Mouse (Mus musculus) heart, embryonic 11.5 days (tissue): ENCODE results near the gene Pttg1. TPM values are rescaled to one million over a fixed set of nuclear protein-coding genes. Genes with fewer than 3 reads are reported as not detected.

Experiments used
- ATAC-seq: fragments of 200-750 bp; cut with Nextera tagmentation; replicated peaks from 2 replicates; pipeline ENCODE4 v1.8.0; 2017; ENCODE audit warnings: moderate library complexity; ENCODE audit not compliant: insufficient number of reproducible peaks, low FRiP score, low TSS enrichment
- H3K27ac ChIP-seq: fragments of 300-500 bp; sonication (generic); 2 replicates; pipeline ENCODE4 v1.5.1; 2014; ENCODE audit warnings: mild to moderate bottlenecking, low read depth, low read length
- H3K27me3 ChIP-seq: fragments of 300-500 bp; sonication (generic); 2 replicates; pipeline ENCODE4 v1.6.1; 2014; ENCODE audit warnings: mild to moderate bottlenecking, low read length, mixed read lengths; ENCODE audit not compliant: control insufficient read depth, insufficient read depth
- H3K36me3 ChIP-seq: fragments of 300-500 bp; sonication (generic); 2 replicates; pipeline ENCODE4 v1.6.1; 2014; ENCODE audit warnings: mild to moderate bottlenecking, low read length, moderate library complexity, mixed read lengths; ENCODE audit not compliant: control insufficient read depth, insufficient read depth
- H3K4me1 ChIP-seq: fragments of 300-500 bp; sonication (generic); 2 replicates; pipeline ENCODE4 v1.6.1; 2014; ENCODE audit warnings: low read length; ENCODE audit not compliant: control insufficient read depth, insufficient read depth
- H3K4me2 ChIP-seq: fragments of 300-500 bp; sonication (generic); 2 replicates; pipeline ENCODE4 v1.6.1; 2014; ENCODE audit warnings: mild to moderate bottlenecking, moderate library complexity
- H3K4me3 ChIP-seq: fragments of 300-500 bp; sonication (generic); 2 replicates; pipeline ENCODE4 v1.5.1; 2014; ENCODE audit warnings: low read depth, low read length
- H3K9ac ChIP-seq: fragments of 300-500 bp; sonication (generic); 2 replicates; pipeline ENCODE4 v1.6.1; 2014; ENCODE audit warnings: mild to moderate bottlenecking, low read depth, low read length, moderate library complexity
- H3K9me3 ChIP-seq: fragments of 300-500 bp; sonication (generic); replicated peaks from 2 replicates; pipeline ENCODE4 v1.6.1; 2016; ENCODE audit warnings: low read length; ENCODE audit not compliant: control insufficient read depth
- WGBS: fragments of 180-500 bp; shearing (Covaris S2); extraction: QIAGEN DNeasy Blood & Tissue Kit; methylation state at CpG from one replicate; pipeline ENCODE4 v1.1.7; 2014; ENCODE audit not compliant: insufficient replicate concordance; 5-methylcytosine and 5-hydroxymethylcytosine counted together
- polyA plus RNA-seq: library from polyadenylated mRNA; unstranded; fragments of >200 nt; fragmentation: Nextera tagmentation; extraction: Ambion mirVana; gene quantifications from 2 replicates; pipeline ENCODE4 v1.2.1, GENCODE M21; 2014

The Pttg1 gene
- polyA plus RNA-seq, 1 experiment from 2014 or later: 119 TPM

- ATAC-seq: no peak
- Histone ChIP-seq H3K4me1 (0 out of 2 replicates have a peak, but pooled peaks cover 2% of the 10 kb centered on the region), H3K27me3 (no peaks in the 10 kb centered on the region), H3K4me2 (no peak overlapping the region), H3K36me3 (no peaks in the 10 kb centered on the region), H3K9me3 (no peaks in the 10 kb centered on the region), H3K27ac (no peak overlapping the region), H3K9ac (no peak overlapping the region), H3K4me3 (no peak overlapping the region)
- WGBS: 81% methylated on average over 14 of the region's 14 CpGs
These were observed 38.8 kb downstream of the Pttg1 start for GRCm38 (mm10) chr11:43387004-43387880.

GRCm38 (mm10) chr11:43385716-43386115 lies 40.3 kb downstream of the Pttg1 start:
- no peaks in the 10 kb centered on the region for H3K36me3 ChIP-seq
- 6% methylated on average over 8 of the region's 8 CpGs for whole genome bisulfite sequencing
- peak overlapping the region; percentile 84 for H3K4me2 ChIP-seq
- no peaks in the 10 kb centered on the region for H3K9me3 ChIP-seq
- H3K27ac ChIP-seq: no peak overlapping the region
- no peak for ATAC-seq
- no peaks in the 10 kb centered on the region for H3K27me3 ChIP-seq
- H3K4me3 ChIP-seq: peak overlapping the region; percentile 39
- H3K4me1 ChIP-seq: 0 out of 2 replicates have a peak, but pooled peaks cover 2% of the 10 kb centered on the region
- peak overlapping the region; percentile 75 for H3K9ac ChIP-seq

GRCm38 (mm10) chr11:43385055-43385649 lies 40.9 kb downstream of the Pttg1 start:
- Histone ChIP-seq H3K27ac (peak overlapping the region; percentile 54; the same call in 1 of the 2 replicates), H3K36me3 (no peaks in the 10 kb centered on the region)
- 1% methylated on average over 18 of the region's 18 CpGs for WGBS

GRCm38 (mm10) chr11:43383581-43383980 lies 42.5 kb downstream of the Pttg1 start:
- Histone ChIP-seq H3K4me3 (no peak overlapping the region), H3K9ac (no peak overlapping the region), H3K27ac (no peak overlapping the region), H3K4me2 (no peak overlapping the region), H3K4me1 (0 out of 2 replicates have a peak, but pooled peaks cover 2% of the 10 kb centered on the region), H3K36me3 (no peaks in the 10 kb centered on the region), H3K9me3 (no peaks in the 10 kb centered on the region), H3K27me3 (no peaks in the 10 kb centered on the region)
- no peak for ATAC-seq
- WGBS: 60% methylated on average over 2 of the region's 2 CpGs

More at GRCm38 (mm10) chr11:43385055-43385649, 40.9 kb downstream of the Pttg1 start:
- peak overlapping the region; percentile 39 for H3K4me3 ChIP-seq
- H3K4me2 ChIP-seq: peak overlapping the region; percentile 84
- H3K4me1 ChIP-seq: 0 out of 2 replicates have a peak, but pooled peaks cover 2% of the 10 kb centered on the region
- no peaks in the 10 kb centered on the region for H3K9me3 ChIP-seq
- ATAC-seq: peak; percentile 80
- H3K9ac ChIP-seq: peak overlapping the region; percentile 75
- no peaks in the 10 kb centered on the region for H3K27me3 ChIP-seq

- no peak for ATAC-seq
- Histone ChIP-seq H3K4me3 (no peak overlapping the region), H3K36me3 (no peaks in the 10 kb centered on the region), H3K27me3 (no peaks in the 10 kb centered on the region), H3K4me2 (no peak overlapping the region), H3K9me3 (no peaks in the 10 kb centered on the region), H3K9ac (no peak overlapping the region), H3K4me1 (0 out of 2 replicates have a peak, but pooled peaks cover under 1% of the 10 kb centered on the region), H3K27ac (no peak overlapping the region)
- WGBS: 80% methylated on average over 7 of the region's 7 CpGs
These were observed 45.1 kb downstream of the Pttg1 start for GRCm38 (mm10) chr11:43380901-43381300.

GRCm38 (mm10) chr11:43379911-43380485 lies 46.1 kb downstream of the Pttg1 start:
- no peak overlapping the region for H3K4me2 ChIP-seq
- no peaks in the 10 kb centered on the region for H3K27me3 ChIP-seq
- H3K4me1 ChIP-seq: no peaks in the 10 kb centered on the region
- H3K27ac ChIP-seq: no peak overlapping the region
- no peak overlapping the region for H3K9ac ChIP-seq
- H3K9me3 ChIP-seq: no peaks in the 10 kb centered on the region
- ATAC-seq: no peak
- no peaks in the 10 kb centered on the region for H3K36me3 ChIP-seq
- H3K4me3 ChIP-seq: no peak overlapping the region
- 62% methylated on average over 11 of the region's 11 CpGs for WGBS

GRCm38 (mm10) chr11:43379488-43379887 lies 46.6 kb downstream of the Pttg1 start:
- Histone ChIP-seq H3K27ac (no peak overlapping the region), H3K4me1 (no peaks in the 10 kb centered on the region), H3K9me3 (no peaks in the 10 kb centered on the region), H3K36me3 (no peaks in the 10 kb centered on the region), H3K4me2 (no peak overlapping the region), H3K27me3 (no peaks in the 10 kb centered on the region), H3K9ac (no peak overlapping the region), H3K4me3 (no peak overlapping the region)
- WGBS: 78% methylated on average over 3 of the region's 3 CpGs
- ATAC-seq: no peak

- H3K27ac ChIP-seq: no peak overlapping the region
- no peak for ATAC-seq
- H3K27me3 ChIP-seq: no peaks in the 10 kb centered on the region
- no peak overlapping the region for H3K9ac ChIP-seq
- H3K4me2 ChIP-seq: no peak overlapping the region
- no peaks in the 10 kb centered on the region for H3K4me1 ChIP-seq
- H3K4me3 ChIP-seq: no peak overlapping the region
- no peaks in the 10 kb centered on the region for H3K36me3 ChIP-seq
- H3K9me3 ChIP-seq: no peaks in the 10 kb centered on the region
- WGBS: 83% methylated on average over 8 of the region's 8 CpGs
These were observed 48.8 kb downstream of the Pttg1 start for GRCm38 (mm10) chr11:43377083-43377850.
